Mouse (Mus musculus): ENCODE data around the gene Gng8. TPM values are rescaled to one million over a fixed set of nuclear protein-coding genes. Genes with fewer than 3 reads are reported as not detected.

Gene Gng8
- polyA plus RNA-seq, 1 experiment from 2014 or later, result 18.2 TPM

GRCm38 (mm10) chr7:16859902-16860651, 31.5 kb upstream of the Gng8 start:
- WGBS, result 28% methylated on average over 5 of the region's 5 CpGs
- Histone ChIP-seq H3K4me3 (no peak overlapping the region), H3K4me2 (no peak overlapping the region), H3K27me3 (no peaks in the 10 kb centered on the region), H3K36me3 (ENCODE audit: poor library complexity, severe bottlenecking) (peaks cover 58% of the 10 kb centered on the region), H3K27ac (no peak overlapping the region), H3K9me3 (replicated peaks) (no peaks in the 10 kb centered on the region), H3K4me1 (no peaks in the 10 kb centered on the region), H3K9ac (no peak overlapping the region)
- no peak for ATAC-seq

GRCm38 (mm10) chr7:16867488-16867887, 24.1 kb upstream of the Gng8 start:
- Histone ChIP-seq H3K9me3 (replicated peaks) (no peaks in the 10 kb centered on the region), H3K9ac (no peak overlapping the region), H3K4me2 (no peak overlapping the region), H3K36me3 (ENCODE audit: poor library complexity, severe bottlenecking) (peaks cover 47% of the 10 kb centered on the region), H3K27ac (no peak overlapping the region), H3K27me3 (no peaks in the 10 kb centered on the region), H3K4me3 (no peak overlapping the region), H3K4me1 (0 out of 2 replicates have a peak, but pooled peaks cover 3% of the 10 kb centered on the region)
- no peak for ATAC-seq
- WGBS, result 87% methylated on average over 3 of the region's 3 CpGs

GRCm38 (mm10) chr7:16869497-16869896, 22.1 kb upstream of the Gng8 start:
- peak overlapping the region; percentile 58 for H3K9ac ChIP-seq
- 0 out of 2 replicates have a peak, but pooled peaks cover 9% of the 10 kb centered on the region for H3K4me1 ChIP-seq
- no peaks in the 10 kb centered on the region for H3K9me3 ChIP-seq (replicated peaks)
- no peaks in the 10 kb centered on the region for H3K27me3 ChIP-seq
- H3K4me2 ChIP-seq, result peak overlapping the region; percentile 56
- ATAC-seq, result peak; percentile 98
- peaks cover 32% of the 10 kb centered on the region for H3K36me3 ChIP-seq (ENCODE audit: poor library complexity, severe bottlenecking)
- peak overlapping the region; percentile 32 for H3K4me3 ChIP-seq
- WGBS, result 8% methylated on average over 16 of the region's 16 CpGs
- H3K27ac ChIP-seq, result peak overlapping the region; percentile 69

GRCm38 (mm10) chr7:16871600-16871999, 20.0 kb upstream of the Gng8 start:
- Histone ChIP-seq H3K36me3 (ENCODE audit: poor library complexity, severe bottlenecking) (peaks cover 12% of the 10 kb centered on the region), H3K27me3 (no peaks in the 10 kb centered on the region), H3K4me2 (no peak overlapping the region), H3K4me3 (no peak overlapping the region), H3K9ac (no peak overlapping the region; the same call in 1 of the 2 replicates), H3K9me3 (replicated peaks) (no peaks in the 10 kb centered on the region), H3K27ac (no peak overlapping the region), H3K4me1 (peaks cover 21% of the 10 kb centered on the region)
- no peak for ATAC-seq
- WGBS, result 86% methylated on average over 10 of the region's 10 CpGs

- Histone ChIP-seq H3K4me2 (no peak overlapping the region), H3K4me1 (peaks cover 27% of the 10 kb centered on the region), H3K36me3 (ENCODE audit: poor library complexity, severe bottlenecking) (peaks cover 12% of the 10 kb centered on the region), H3K27ac (no peak overlapping the region), H3K9ac (no peak overlapping the region), H3K4me3 (no peak overlapping the region), H3K9me3 (replicated peaks) (no peaks in the 10 kb centered on the region), H3K27me3 (no peaks in the 10 kb centered on the region)
- 95% methylated on average over 9 of the region's 9 CpGs for WGBS
- ATAC-seq, result no peak
These were observed 19.1 kb upstream of the Gng8 start for GRCm38 (mm10) chr7:16872478-16872877.

GRCm38 (mm10) chr7:16873392-16873791, 18.2 kb upstream of the Gng8 start:
- peaks cover 27% of the 10 kb centered on the region for H3K4me1 ChIP-seq
- no peak overlapping the region for H3K4me3 ChIP-seq
- H3K27me3 ChIP-seq, result no peaks in the 10 kb centered on the region
- 94% methylated on average over 4 of the region's 4 CpGs for WGBS
- H3K27ac ChIP-seq, result no peak overlapping the region
- ATAC-seq, result no peak
- H3K36me3 ChIP-seq (ENCODE audit: poor library complexity, severe bottlenecking), result peaks cover 12% of the 10 kb centered on the region
- H3K9me3 ChIP-seq (replicated peaks), result no peaks in the 10 kb centered on the region
- H3K4me2 ChIP-seq, result peak overlapping the region; percentile 52; the same call in 1 of the 2 replicates
- H3K9ac ChIP-seq, result no peak overlapping the region

- H3K9ac ChIP-seq, result no peak overlapping the region
These were observed 17.4 kb upstream of the Gng8 start for GRCm38 (mm10) chr7:16874190-16874589.

GRCm38 (mm10) chr7:16874756-16875309, 16.8 kb upstream of the Gng8 start:
- under 1% methylated on average over 33 of the region's 33 CpGs for WGBS
- H3K9ac ChIP-seq, result peak overlapping the region; percentile 87; the same call in 1 of the 2 replicates

More at GRCm38 (mm10) chr7:16874190-16874589, 17.4 kb upstream of the Gng8 start:
- Histone ChIP-seq H3K4me3 (peak overlapping the region; percentile 30), H3K27me3 (no peaks in the 10 kb centered on the region), H3K9me3 (replicated peaks) (no peaks in the 10 kb centered on the region), H3K27ac (peak overlapping the region; percentile 79), H3K4me2 (peak overlapping the region; percentile 52), H3K4me1 (peaks cover 27% of the 10 kb centered on the region), H3K36me3 (ENCODE audit: poor library complexity, severe bottlenecking) (peaks cover 12% of the 10 kb centered on the region)
- 4% methylated on average over 17 of the region's 17 CpGs for WGBS
- ATAC-seq, result no peak

GRCm38 (mm10) chr7:16875310-16875325, 16.5 kb upstream of the Gng8 start, which contains the start of gene Dact3:
Dact3 (plus strand) TSS chr7:16875317.
- Histone ChIP-seq H3K27me3 (no peaks in the 10 kb centered on the region), H3K9me3 (replicated peaks) (no peaks in the 10 kb centered on the region), H3K9ac (peak within 1 kb of the TSS; percentile 87), H3K4me1 (peaks cover 28% of the 10 kb centered on the region), H3K4me2 (peak within 1 kb of the TSS; percentile 92), H3K27ac (peak within 1 kb of the TSS; percentile 79), H3K4me3 (peak within 1 kb of the TSS; percentile 73), H3K36me3 (ENCODE audit: poor library complexity, severe bottlenecking) (peaks cover 12% of the 10 kb centered on the region)
- WGBS, result 0% methylated on average over 1 of the region's 1 CpGs
- no peak for ATAC-seq

More at GRCm38 (mm10) chr7:16874756-16875309, 16.8 kb upstream of the Gng8 start:
- Histone ChIP-seq H3K27ac (peak overlapping the region; percentile 79), H3K4me2 (peak overlapping the region; percentile 92), H3K36me3 (ENCODE audit: poor library complexity, severe bottlenecking) (peaks cover 12% of the 10 kb centered on the region), H3K4me1 (peaks cover 27% of the 10 kb centered on the region), H3K9me3 (replicated peaks) (no peaks in the 10 kb centered on the region), H3K27me3 (no peaks in the 10 kb centered on the region), H3K4me3 (peak overlapping the region; percentile 73)
- peak; percentile 97 for ATAC-seq

- H3K27ac ChIP-seq, result peak overlapping the region; percentile 75
- no peaks in the 10 kb centered on the region for H3K9me3 ChIP-seq (replicated peaks)
- H3K4me2 ChIP-seq, result peak overlapping the region; percentile 92
- no peaks in the 10 kb centered on the region for H3K27me3 ChIP-seq
- ATAC-seq, result peak; percentile 54; the same call in 1 of the 2 replicates
- peak overlapping the region; percentile 73 for H3K4me3 ChIP-seq
- H3K36me3 ChIP-seq (ENCODE audit: poor library complexity, severe bottlenecking), result peaks cover 12% of the 10 kb centered on the region
- peaks cover 30% of the 10 kb centered on the region for H3K4me1 ChIP-seq
- WGBS, result under 1% methylated on average over 39 of the region's 42 CpGs
- H3K9ac ChIP-seq, result peak overlapping the region; percentile 87
These were observed 16.3 kb upstream of the Gng8 start for GRCm38 (mm10) chr7:16875326-16875725.

GRCm38 (mm10) chr7:16876006-16876405, 15.6 kb upstream of the Gng8 start:
- no peak for ATAC-seq
- Histone ChIP-seq H3K4me3 (peak overlapping the region; percentile 73), H3K9ac (peak overlapping the region; percentile 87), H3K4me1 (peaks cover 36% of the 10 kb centered on the region), H3K27ac (no peak overlapping the region), H3K4me2 (peak overlapping the region; percentile 92), H3K36me3 (ENCODE audit: poor library complexity, severe bottlenecking) (peaks cover 12% of the 10 kb centered on the region), H3K27me3 (no peaks in the 10 kb centered on the region), H3K9me3 (replicated peaks) (no peaks in the 10 kb centered on the region)
- 9% methylated on average over 11 of the region's 11 CpGs for WGBS

- H3K9ac ChIP-seq, result peak overlapping the region; percentile 87
- no peak overlapping the region for H3K27ac ChIP-seq
- peak overlapping the region; percentile 92 for H3K4me2 ChIP-seq
- peaks cover 10% of the 10 kb centered on the region for H3K36me3 ChIP-seq (ENCODE audit: poor library complexity, severe bottlenecking)
- WGBS, result 1% methylated on average over 11 of the region's 13 CpGs
- H3K4me1 ChIP-seq, result peaks cover 36% of the 10 kb centered on the region
- no peak for ATAC-seq
- no peaks in the 10 kb centered on the region for H3K27me3 ChIP-seq
- H3K9me3 ChIP-seq (replicated peaks), result no peaks in the 10 kb centered on the region
- peak overlapping the region; percentile 73 for H3K4me3 ChIP-seq
These were observed 15.0 kb upstream of the Gng8 start for GRCm38 (mm10) chr7:16876608-16877007.

Data from forebrain, embryonic 13.5 days (tissue).